Mouse (Mus musculus) CH12.LX (cell line): ENCODE results near the gene March6.

Source experiments
- CHD1 ChIP-seq: IDR thresholded peaks from 2 replicates; pipeline ENCODE4 v1.6.1; 2012; ENCODE audit warnings: low read depth, low read length, improper control_type of control experiment, inconsistent platforms
- CTCF ChIP-seq, 2 experiments: IDR thresholded peaks in 1 of 2; conservative IDR thresholded peaks in 1 of 2; 2 replicates each; pipeline ENCODE4 v1.5.1; 2011 to 2012; ENCODE audit warnings: low read depth in 2 of 2, low read length in 2 of 2, improper control_type of control experiment in 1 of 2, inconsistent platforms in 1 of 2, mild to moderate bottlenecking in 1 of 2, moderate library complexity in 1 of 2
- E2F4 ChIP-seq: IDR thresholded peaks from 2 replicates; pipeline ENCODE4 v1.6.1; 2011; ENCODE audit warnings: low read depth, low read length, improper control_type of control experiment; ENCODE audit not compliant: insufficient replicate concordance
- EP300 ChIP-seq: IDR thresholded peaks from 2 replicates; pipeline ENCODE4 v1.6.1; 2011; ENCODE audit warnings: low read length, improper control_type of control experiment
- GABPA ChIP-seq: IDR thresholded peaks from 2 replicates; pipeline ENCODE4 v1.6.1; 2012; ENCODE audit warnings: low read depth, low read length, improper control_type of control experiment, inconsistent platforms; ENCODE audit not compliant: insufficient replicate concordance
- MAX ChIP-seq: IDR thresholded peaks from 2 replicates; pipeline ENCODE4 v1.6.1; 2011; ENCODE audit warnings: low read length, improper control_type of control experiment
- POLR2A ChIP-seq: IDR thresholded peaks from 2 replicates; pipeline ENCODE4 v1.6.1; 2011; ENCODE audit warnings: low read depth, mild to moderate bottlenecking, improper control_type of control experiment, low read length
- POLR2AphosphoS2 ChIP-seq: IDR thresholded peaks from 2 replicates; pipeline ENCODE4 v1.6.1; 2011; ENCODE audit warnings: low read depth, low read length, improper control_type of control experiment
- TCF12 ChIP-seq: IDR thresholded peaks from 2 replicates; pipeline ENCODE4 v1.6.1; 2014; ENCODE audit warnings: low read depth, mild to moderate bottlenecking, inconsistent platforms, low read length, improper control_type of control experiment
- ZNF384 ChIP-seq: IDR thresholded peaks from 2 replicates; pipeline ENCODE4 v1.6.1; 2012; ENCODE audit warnings: low read depth, low read length, improper control_type of control experiment, inconsistent platforms

- TF ChIP-seq CTCF (conservative IDR thresholded peaks at IDR 0.05 in 1 of 2, IDR thresholded peaks at IDR 0.05 in 1 of 2; ENCODE audit: low read depth in 2 of 2, low read length in 2 of 2): no peak
- TF ChIP-seq POLR2A: no peak
- no peak for TF ChIP-seq EP300
- TF ChIP-seq MAX: no peak
- no peak for TF ChIP-seq TCF12
- TF ChIP-seq ZNF384: no peak
- TF ChIP-seq E2F4: no peak
- TF ChIP-seq CHD1: no peak
- no peak for TF ChIP-seq POLR2AphosphoS2
- TF ChIP-seq GABPA: no peak
Measured at GRCm38 (mm10) chr15:31436811-31437210, 94.0 kb downstream of the March6 start.
